Mouse (Mus musculus) large intestine, adult 2 months (tissue): ENCODE results near the gene Mms19. TPM values are rescaled to one million over a fixed set of nuclear protein-coding genes. Genes with fewer than 3 reads are reported as not detected.

Source experiments
- DNase-seq: peaks from one replicate; pipeline ENCODE4 v3.0.0-alpha.2; 2012; ENCODE audit warnings: low read depth, low spot score
- WGBS: fragments of 180-500 bp; shearing (Covaris S2); methylation state at CpG from one replicate; pipeline ENCODE4 v1.1.7; 2018; 5-methylcytosine and 5-hydroxymethylcytosine counted together
- polyA plus RNA-seq: library from polyadenylated mRNA; depleted of rRNA; stranded (reverse); fragments of >200 nt; gene quantifications from 2 replicates; pipeline ENCODE4 v1.2.3, GENCODE M21; 2012; rRNA removed

Mms19 gene
- polyA plus RNA-seq, result 32.7 and 50.2 TPM in 2 replicates

GRCm38 (mm10) chr19:41980819-41981594 lies at the start of gene Mms19:
TSS of gene Mms19 (minus strand) at chr19:41981157.
- WGBS, result 1% methylated on average over 67 of the region's 68 CpGs
- DNase-seq, result peak; percentile 98

- WGBS, result 6% methylated on average over 5 of the region's 5 CpGs
- DNase-seq, result peak; percentile 42
Observed at GRCm38 (mm10) chr19:42026158-42026557, 45.2 kb upstream of the Mms19 start.

- 81% methylated on average over 2 of the region's 2 CpGs for WGBS
- DNase-seq, result no peak
Observed at GRCm38 (mm10) chr19:42022542-42022848, 41.5 kb upstream of the Mms19 start.

- DNase-seq, result no peak
- WGBS, result 77% methylated on average over 10 of the region's 10 CpGs
Observed at GRCm38 (mm10) chr19:42021681-42022541, 41.0 kb upstream of the Mms19 start.

- WGBS, result 63% methylated on average over 4 of the region's 4 CpGs
- DNase-seq, result no peak
Observed at GRCm38 (mm10) chr19:42019011-42019522, 38.1 kb upstream of the Mms19 start.

GRCm38 (mm10) chr19:42017399-42018247 lies 36.7 kb upstream of the Mms19 start:
- 62% methylated on average over 8 of the region's 8 CpGs for WGBS
- no peak for DNase-seq

GRCm38 (mm10) chr19:42016840-42017239 lies 35.9 kb upstream of the Mms19 start:
- DNase-seq, result no peak
- WGBS, result 52% methylated on average over 5 of the region's 5 CpGs

GRCm38 (mm10) chr19:42016251-42016650 lies 35.3 kb upstream of the Mms19 start:
- WGBS, result 75% methylated on average over 4 of the region's 4 CpGs
- no peak for DNase-seq

GRCm38 (mm10) chr19:42015001-42015400 lies 34.0 kb upstream of the Mms19 start:
- DNase-seq, result no peak
- WGBS, result 77% methylated on average over 6 of the region's 6 CpGs

- no peak for DNase-seq
- 79% methylated on average over 3 of the region's 3 CpGs for WGBS
Observed at GRCm38 (mm10) chr19:42014231-42014825, 33.4 kb upstream of the Mms19 start.

- DNase-seq, result no peak
- WGBS, result 84% methylated on average over 7 of the region's 7 CpGs
Observed at GRCm38 (mm10) chr19:42011123-42011522, 30.2 kb upstream of the Mms19 start.

GRCm38 (mm10) chr19:42010436-42010835 lies 29.5 kb upstream of the Mms19 start:
- no peak for DNase-seq
- 84% methylated on average over 4 of the region's 4 CpGs for WGBS

GRCm38 (mm10) chr19:42009067-42009466 lies 28.1 kb upstream of the Mms19 start:
- no peak for DNase-seq

GRCm38 (mm10) chr19:42008586-42008985 lies 27.6 kb upstream of the Mms19 start:
- WGBS, result 78% methylated on average over 3 of the region's 3 CpGs
- no peak for DNase-seq

More at GRCm38 (mm10) chr19:42009067-42009466, 28.1 kb upstream of the Mms19 start:
- 55% methylated on average over 7 of the region's 7 CpGs for WGBS

GRCm38 (mm10) chr19:42006568-42006967 lies 25.6 kb upstream of the Mms19 start:
- 61% methylated on average over 8 of the region's 8 CpGs for WGBS
- DNase-seq, result no peak

GRCm38 (mm10) chr19:42005616-42006015 lies 24.7 kb upstream of the Mms19 start:
- DNase-seq, result no peak
- WGBS, result 66% methylated on average over 3 of the region's 3 CpGs

- DNase-seq, result no peak
- 64% methylated on average over 6 of the region's 6 CpGs for WGBS
Observed at GRCm38 (mm10) chr19:42004258-42004657, 23.3 kb upstream of the Mms19 start.

GRCm38 (mm10) chr19:42001253-42001980 lies 20.5 kb upstream of the Mms19 start:
- WGBS, result 79% methylated on average over 12 of the region's 12 CpGs

More at GRCm38 (mm10) chr19:42001253-42001980, 20.5 kb upstream of the Mms19 start:
- DNase-seq, result no peak
